Mouse (Mus musculus): ENCODE data around the gene 4931414P19Rik.

- TF ChIP-seq CTCF (IDR thresholded peaks at IDR 0.05; ENCODE audit: low read depth, low read length) = no peak
- no peak for TF ChIP-seq POLR2A (IDR thresholded peaks at IDR 0.05; ENCODE audit: insufficient read depth, low read length)
- no peak for TF ChIP-seq EP300 (IDR thresholded peaks at IDR 0.05; ENCODE audit: insufficient read depth, low read depth, low read length)
Observed at GRCm38 (mm10) chr14:54643011-54643410, 37.2 kb upstream of the 4931414P19Rik start.
